Mouse (Mus musculus) adipose tissue, adult 10 weeks (tissue): Measurements from ENCODE around the gene Igf2bp3. TPM values are rescaled to one million over a fixed set of nuclear protein-coding genes. Genes with fewer than 3 reads are reported as not detected.

Source experiments
- polyA plus RNA-seq: library from polyadenylated mRNA; stranded (reverse); fragments of 350-450 nt; fragmentation: Illumina TruSeq; extraction: RNeasy Lipid Tissue Mini Kit (QIAGEN cat#74804); gene quantifications from one replicate; pipeline ENCODE4 v1.2.3, GENCODE M21; 2014; ENCODE audit warnings: low read depth, low replicate concordance

The Igf2bp3 gene
- polyA plus RNA-seq, result 2.6 TPM

GRCm38 (mm10) chr6:49214928-49215747 is at the start of gene Igf2bp3:
TSS of gene Igf2bp3 (minus strand) at chr6:49214957.

GRCm38 (mm10) chr6:49263847-49264243 is 49.1 kb upstream of the Igf2bp3 start, which contains the start of gene Tra2a:
TSS of gene Tra2a (minus strand) at chr6:49264033.

GRCm38 (mm10) chr6:49073304-49074116 is 141.2 kb downstream of the Igf2bp3 start, which contains the start of gene Malsu1:
TSS of gene Malsu1 (plus strand) at chr6:49073795.

GRCm38 (mm10) chr6:49036275-49037267 is 178.2 kb downstream of the Igf2bp3 start, which contains the start of gene Gpnmb:
TSS of gene Gpnmb (plus strand) at chr6:49036546.

Other genes with a start within 250 kb of the Igf2bp3 start
- gene Doxl2, start 240.0 kb downstream of the Igf2bp3 start, polyA plus RNA-seq, result not detected
- not detected for gene Svs1, start 228.1 kb downstream of the Igf2bp3 start, polyA plus RNA-seq
- 36.2 TPM for gene Gpnmb, start 178.4 kb downstream of the Igf2bp3 start, polyA plus RNA-seq
- gene Malsu1, start 141.2 kb downstream of the Igf2bp3 start, polyA plus RNA-seq, result 22.6 TPM
- gene Tra2a, start 49.1 kb upstream of the Igf2bp3 start, polyA plus RNA-seq, result 73.8 TPM
- gene Ccdc126, start 104.3 kb upstream of the Igf2bp3 start, polyA plus RNA-seq, result 5.2 TPM
- 7.5 TPM for gene Fam221a, start 152.8 kb upstream of the Igf2bp3 start, polyA plus RNA-seq
- 0.67 TPM for gene Stk31, start 180.6 kb upstream of the Igf2bp3 start, polyA plus RNA-seq